Mouse (Mus musculus) cerebellum, adult 8-10 months (tissue): ENCODE results near the gene Klre1.
A peak's percentile ranks its signal among the peaks of the same experiment; 100 is the strongest.

Experiments
- DNase-seq: peaks from one replicate; pipeline ENCODE4 v3.0.0; 2022

Klre1 gene

GRCm38 (mm10) chr6:129577605-129578004 lies at the start of gene Klre1:
Klre1 (plus strand) TSS chr6:129577905.
- no peak for DNase-seq

- DNase-seq = no peak
These were observed 48.1 kb upstream of the Klre1 start for GRCm38 (mm10) chr6:129529605-129530004.

GRCm38 (mm10) chr6:129530261-129530660 lies 47.4 kb upstream of the Klre1 start:
- no peak for DNase-seq

- DNase-seq = peak; percentile 52
These were observed 45.2 kb upstream of the Klre1 start for GRCm38 (mm10) chr6:129532556-129532941.

- peak; percentile 81 for DNase-seq
These were observed 44.5 kb upstream of the Klre1 start, which contains the start of gene Gabarapl1 for GRCm38 (mm10) chr6:129532942-129533860. Gabarapl1 (plus strand) TSS chr6:129533160.

- DNase-seq = peak; percentile 38
These were observed 43.6 kb upstream of the Klre1 start for GRCm38 (mm10) chr6:129534057-129534456.

GRCm38 (mm10) chr6:129534627-129535190 lies 43.0 kb upstream of the Klre1 start:
- no peak for DNase-seq

- no peak for DNase-seq
These were observed 42.0 kb upstream of the Klre1 start for GRCm38 (mm10) chr6:129535723-129536122.

GRCm38 (mm10) chr6:129538555-129538954 lies 39.1 kb upstream of the Klre1 start:
- DNase-seq = no peak

- no peak for DNase-seq
These were observed 35.8 kb upstream of the Klre1 start for GRCm38 (mm10) chr6:129541931-129542330.

GRCm38 (mm10) chr6:129542540-129542939 lies 35.2 kb upstream of the Klre1 start:
- no peak for DNase-seq

GRCm38 (mm10) chr6:129543709-129544606 lies 33.7 kb upstream of the Klre1 start:
- peak; percentile 61 for DNase-seq

GRCm38 (mm10) chr6:129547277-129547676 lies 30.4 kb upstream of the Klre1 start:
- DNase-seq = no peak

GRCm38 (mm10) chr6:129548009-129548408 lies 29.7 kb upstream of the Klre1 start:
- no peak for DNase-seq

- no peak for DNase-seq
These were observed 20.2 kb upstream of the Klre1 start for GRCm38 (mm10) chr6:129557298-129558023.

GRCm38 (mm10) chr6:129558946-129559640 lies 18.6 kb upstream of the Klre1 start:
- DNase-seq = peak; percentile 63

- no peak for DNase-seq
These were observed 18.1 kb upstream of the Klre1 start for GRCm38 (mm10) chr6:129559641-129560027.

- no peak for DNase-seq
These were observed 12.4 kb upstream of the Klre1 start for GRCm38 (mm10) chr6:129565257-129565656.

GRCm38 (mm10) chr6:129575315-129575714 lies 2.4 kb upstream of the Klre1 start:
- no peak for DNase-seq

GRCm38 (mm10) chr6:129581274-129581673 lies 3.6 kb downstream of the Klre1 start:
- no peak for DNase-seq

GRCm38 (mm10) chr6:129581896-129582295 lies 4.2 kb downstream of the Klre1 start:
- DNase-seq = no peak

- DNase-seq = no peak
These were observed 5.3 kb downstream of the Klre1 start for GRCm38 (mm10) chr6:129583014-129583413.
